Mouse (Mus musculus) lung, adult 2 months (tissue): ENCODE results near the gene Tle3.

Source experiments
- CTCF ChIP-seq: fragments of 200-500 bp; IDR thresholded peaks from 2 replicates; pipeline ENCODE4 v1.5.1; 2011; ENCODE audit warnings: mild to moderate bottlenecking, low read length, control low read depth; ENCODE audit not compliant: insufficient read depth
- POLR2A ChIP-seq: fragments of 200-500 bp; IDR thresholded peaks from 2 replicates; pipeline ENCODE4 v1.6.1; 2011; ENCODE audit warnings: low read depth, mild to moderate bottlenecking, control low read depth, low read length, borderline replicate concordance; ENCODE audit errors: extremely low read depth

- TF ChIP-seq CTCF (no peak), POLR2A (no peak)
Measured at GRCm38 (mm10) chr9:61328173-61328572, 44.0 kb upstream of the Tle3 start.
